Mouse (Mus musculus) macrophage (primary cell): Measurements from ENCODE around the gene Fpgt. TPM values are rescaled to one million over a fixed set of nuclear protein-coding genes. Genes with fewer than 3 reads are reported as not detected.

Experiments used
- H3K27ac ChIP-seq: fragments of 350-480 bp; formaldehyde crosslinking; 2 replicates; pipeline ENCODE4 v1.9.0; 2021
- H3K36me3 ChIP-seq: fragments of 350-480 bp; formaldehyde crosslinking; 2 replicates; pipeline ENCODE4 v1.9.0; 2021; ENCODE audit errors: inconsistent target
- H3K4me3 ChIP-seq: fragments of 350-480 bp; formaldehyde crosslinking; 2 replicates; pipeline ENCODE4 v1.9.0; 2021; ENCODE audit errors: inconsistent target
- H3K79me2 ChIP-seq: fragments of 350-480 bp; formaldehyde crosslinking; 2 replicates; pipeline ENCODE4 v1.9.0; 2021; ENCODE audit errors: inconsistent target
- WGBS: methylation state at CpG from one replicate; pipeline ENCODE4 v1.1.7; 2026; ENCODE audit warnings: inconsistent platforms; ENCODE audit not compliant: missing documents; 5-methylcytosine and 5-hydroxymethylcytosine counted together
- polyA plus RNA-seq: library from polyadenylated mRNA; stranded (reverse); fragments of 250-400 nt; gene quantifications from 3 replicates; pipeline ENCODE4 v1.2.4, GENCODE M21; 2018; ENCODE audit warnings: inconsistent platforms

Gene Fpgt
- polyA plus RNA-seq, 1 experiment from 2014 or later, result 13.0 TPM

- no peaks in the 10 kb centered on the region for H3K36me3 ChIP-seq
- H3K79me2 ChIP-seq, result no peaks in the 10 kb centered on the region
- no peak overlapping the region for H3K27ac ChIP-seq
- no peak overlapping the region for H3K4me3 ChIP-seq
- WGBS, result 50% methylated on average over 1 of the region's 1 CpGs
Observed at GRCm38 (mm10) chr3:155039012-155039836, 54.0 kb downstream of the Fpgt start.

Other genes starting within 250 kb of the Fpgt start
- 0.46 TPM in 1 of 3 replicates, not detected in the others for gene Tnni3k, start 38.0 kb downstream of the Fpgt start, polyA plus RNA-seq
- 0.26 to 0.59 TPM (median 0.45 TPM) in 3 replicates for gene Lrriq3, start within 50 bp of the Fpgt start, polyA plus RNA-seq